Mouse (Mus musculus) MEL (cell line): Measurements from ENCODE around the gene Galnt18. TPM values are rescaled to one million over a fixed set of nuclear protein-coding genes. Genes with fewer than 3 reads are reported as not detected.

Experiments
- DNase-seq: peaks from one replicate; pipeline ENCODE4 v3.0.0; 2011; ENCODE audit warnings: low read depth, low spot score
- H3K27ac ChIP-seq: 2 replicates; pipeline ENCODE4 v1.5.1; 2012; ENCODE audit warnings: low read depth, mild to moderate bottlenecking, control low read depth, low read length, moderate library complexity; ENCODE audit not compliant: control insufficient read depth
- H3K27me3 ChIP-seq, 2 experiments: fragments of 150-350 bp in 1 of 2; sonication (generic) in 1 of 2; 2 replicates each; pipeline ENCODE4 v1.6.1; 2012; ENCODE audit warnings: low read length in 2 of 2, mild to moderate bottlenecking in 2 of 2, improper control_type of control experiment in 1 of 2, moderate library complexity in 1 of 2; ENCODE audit not compliant: insufficient read depth in 2 of 2, control insufficient read depth in 1 of 2
- H3K36me3 ChIP-seq, 2 experiments: 2 replicates each; pipeline ENCODE4 v1.6.1; 2012 to 2014; ENCODE audit warnings: low read length in 2 of 2, improper control_type of control experiment in 1 of 2, inconsistent platforms in 1 of 2, mild to moderate bottlenecking in 1 of 2; ENCODE audit not compliant: insufficient read depth in 2 of 2, control insufficient read depth in 1 of 2
- H3K4me1 ChIP-seq, 2 experiments: fragments of 150-350 bp in 1 of 2; sonication (generic) in 1 of 2; 2 replicates each; pipeline ENCODE4 v1.6.1; 2012; ENCODE audit warnings: low read length in 2 of 2, improper control_type of control experiment in 1 of 2, mild to moderate bottlenecking in 1 of 2; ENCODE audit not compliant: insufficient read depth in 2 of 2, control insufficient read depth in 1 of 2
- H3K4me3 ChIP-seq, 2 experiments: fragments of 150-350 bp in 1 of 2; sonication (generic) in 1 of 2; 2 replicates each; pipeline ENCODE4 v1.5.1; 2012; ENCODE audit warnings: low read depth in 2 of 2, low read length in 2 of 2, mild to moderate bottlenecking in 2 of 2, moderate library complexity in 2 of 2, control low read depth in 1 of 2, improper control_type of control experiment in 1 of 2; ENCODE audit not compliant: control insufficient read depth in 1 of 2, insufficient read depth in 1 of 2
- H3K79me2 ChIP-seq: 2 replicates; pipeline ENCODE4 v1.6.1; 2012; ENCODE audit warnings: mild to moderate bottlenecking, low read length, moderate library complexity; ENCODE audit not compliant: control insufficient read depth, poor library complexity, insufficient read depth
- H3K9ac ChIP-seq: 2 replicates; pipeline ENCODE4 v1.6.1; 2012; ENCODE audit warnings: low read depth, mild to moderate bottlenecking, control low read depth, low read length, moderate library complexity; ENCODE audit not compliant: control insufficient read depth, poor library complexity, severe bottlenecking
- H3K9me3 ChIP-seq: fragments of 150-350 bp; sonication (generic); replicated peaks from 2 replicates; pipeline ENCODE4 v1.6.1; 2012; ENCODE audit warnings: mild to moderate bottlenecking, low read length, improper control_type of control experiment, moderate library complexity; ENCODE audit not compliant: insufficient read depth
- CTCF ChIP-seq, 3 experiments: IDR thresholded peaks in 2 of 3; conservative IDR thresholded peaks in 1 of 3; 2 replicates each; pipeline ENCODE4 v1.5.1; 2011 to 2012; ENCODE audit warnings: low read length in 3 of 3, low read depth in 2 of 3, mild to moderate bottlenecking in 2 of 3, improper control_type of control experiment in 1 of 3, inconsistent platforms in 1 of 3, mixed read lengths in 1 of 3, moderate library complexity in 1 of 3; ENCODE audit not compliant: control insufficient read depth in 1 of 3, insufficient read depth in 1 of 3, poor library complexity in 1 of 3, severe bottlenecking in 1 of 3
- ELF1 ChIP-seq: IDR thresholded peaks from 2 replicates; pipeline ENCODE4 v1.6.1; 2014; ENCODE audit warnings: low read depth, mild to moderate bottlenecking, inconsistent platforms, low read length, improper control_type of control experiment, moderate library complexity
- EP300 ChIP-seq, 2 experiments: IDR thresholded peaks; 2 replicates each; pipeline ENCODE4 v1.6.1; 2011; ENCODE audit warnings: improper control_type of control experiment in 2 of 2, low read length in 2 of 2, low read depth in 1 of 2, mild to moderate bottlenecking in 1 of 2
- ETS1 ChIP-seq: IDR thresholded peaks from 2 replicates; pipeline ENCODE4 v1.6.1; 2012; ENCODE audit warnings: low read depth, mild to moderate bottlenecking, inconsistent platforms, low read length, improper control_type of control experiment, moderate library complexity
- GATA1 ChIP-seq: IDR thresholded peaks from 2 replicates; pipeline ENCODE4 v1.6.1; 2011; ENCODE audit warnings: low read depth, low read length, improper control_type of control experiment
- HCFC1 ChIP-seq: IDR thresholded peaks from 2 replicates; pipeline ENCODE4 v1.6.1; 2012; ENCODE audit warnings: low read depth, mild to moderate bottlenecking, inconsistent platforms, low read length, improper control_type of control experiment, moderate library complexity
- KAT2A ChIP-seq: conservative IDR thresholded peaks from 2 replicates; pipeline ENCODE4 v1.6.1; 2012; ENCODE audit warnings: low read depth, low read length, improper control_type of control experiment, inconsistent platforms
- MAZ ChIP-seq: IDR thresholded peaks from 2 replicates; pipeline ENCODE4 v1.6.1; 2012; ENCODE audit warnings: low read depth, mild to moderate bottlenecking, inconsistent platforms, low read length, improper control_type of control experiment
- MEF2A ChIP-seq: IDR thresholded peaks from 2 replicates; pipeline ENCODE4 v1.6.1; 2014; ENCODE audit warnings: low read depth, mild to moderate bottlenecking, inconsistent platforms, low read length, improper control_type of control experiment; ENCODE audit not compliant: poor library complexity, insufficient replicate concordance, severe bottlenecking; ENCODE audit errors: extremely low read depth
- MYB ChIP-seq: IDR thresholded peaks from 2 replicates; pipeline ENCODE4 v1.6.1; 2011; ENCODE audit warnings: mild to moderate bottlenecking, low read depth, low read length, improper control_type of control experiment
- MYC ChIP-seq: IDR thresholded peaks from 2 replicates; pipeline ENCODE4 v1.6.1; 2011; ENCODE audit warnings: low read depth, mild to moderate bottlenecking, low read length, improper control_type of control experiment, moderate library complexity
- NRF1 ChIP-seq: IDR thresholded peaks from 2 replicates; pipeline ENCODE4 v1.6.1; 2014; ENCODE audit warnings: low read depth, mild to moderate bottlenecking, inconsistent platforms, low read length, improper control_type of control experiment, moderate library complexity; ENCODE audit not compliant: poor library complexity, insufficient read depth, severe bottlenecking
- POLR2A ChIP-seq, 2 experiments: IDR thresholded peaks; 2 replicates each; pipeline ENCODE4 v1.6.1; 2011 to 2012; ENCODE audit warnings: low read length in 2 of 2, mild to moderate bottlenecking in 2 of 2, control low read depth in 1 of 2, improper control_type of control experiment in 1 of 2, low read depth in 1 of 2, moderate library complexity in 1 of 2; ENCODE audit not compliant: control insufficient read depth in 1 of 2, insufficient read depth in 1 of 2, poor library complexity in 1 of 2
- POLR2AphosphoS2 ChIP-seq: IDR thresholded peaks from 2 replicates; pipeline ENCODE4 v1.6.1; 2011; ENCODE audit warnings: low read length, improper control_type of control experiment
- POLR2AphosphoS5 ChIP-seq: IDR thresholded peaks from 2 replicates; pipeline ENCODE4 v1.6.1; 2012; ENCODE audit warnings: low read depth, borderline replicate concordance, mild to moderate bottlenecking, inconsistent platforms, low read length, moderate library complexity, mixed read lengths
- RAD21 ChIP-seq: IDR thresholded peaks from 2 replicates; pipeline ENCODE4 v1.6.1; 2011; ENCODE audit warnings: mild to moderate bottlenecking, low read depth, low read length, improper control_type of control experiment
- RCOR1 ChIP-seq: IDR thresholded peaks from 2 replicates; pipeline ENCODE4 v1.6.1; 2012; ENCODE audit warnings: low read depth, mild to moderate bottlenecking, inconsistent platforms, low read length, improper control_type of control experiment
- SMC3 ChIP-seq: IDR thresholded peaks from 2 replicates; pipeline ENCODE4 v1.6.1; 2011; ENCODE audit warnings: low read depth, low read length, improper control_type of control experiment
- UBTF ChIP-seq: IDR thresholded peaks from 2 replicates; pipeline ENCODE4 v1.6.1; 2012; ENCODE audit warnings: low read depth, mild to moderate bottlenecking, inconsistent platforms, low read length, improper control_type of control experiment, moderate library complexity, borderline replicate concordance; ENCODE audit not compliant: insufficient read depth
- USF1 ChIP-seq: IDR thresholded peaks from 2 replicates; pipeline ENCODE4 v1.6.1; 2014; ENCODE audit warnings: low read depth, mild to moderate bottlenecking, inconsistent platforms, low read length, improper control_type of control experiment, moderate library complexity
- ZC3H11A ChIP-seq: IDR thresholded peaks from 2 replicates; pipeline ENCODE4 v1.6.1; 2012; ENCODE audit warnings: low read depth, mild to moderate bottlenecking, inconsistent platforms, low read length, improper control_type of control experiment
- ZKSCAN1 ChIP-seq: IDR thresholded peaks from 2 replicates; pipeline ENCODE4 v1.6.1; 2012; ENCODE audit warnings: low read depth, mild to moderate bottlenecking, inconsistent platforms, low read length, improper control_type of control experiment, moderate library complexity
- ZMIZ1 ChIP-seq: IDR thresholded peaks from 2 replicates; pipeline ENCODE4 v1.6.1; 2012; ENCODE audit warnings: low read depth, mild to moderate bottlenecking, inconsistent platforms, low read length, improper control_type of control experiment, moderate library complexity
- ZNF384 ChIP-seq: IDR thresholded peaks from 2 replicates; pipeline ENCODE4 v1.6.1; 2012; ENCODE audit warnings: low read depth, mild to moderate bottlenecking, inconsistent platforms, low read length, improper control_type of control experiment
- polyA plus RNA-seq, 2 experiments: library from polyadenylated mRNA; stranded (reverse) in 1 of 2; unstranded in 1 of 2; fragments of >175 nt in 1 of 2; fragments of >200 nt in 1 of 2; gene quantifications; 2 replicates each; pipeline versions ENCODE4 v1.2.1 to v1.2.4; 2012; ENCODE audit warnings: low replicate concordance in 2 of 2, low read depth in 1 of 2; ENCODE audit not compliant: insufficient read length in 2 of 2, insufficient read depth in 1 of 2, missing spikeins in 1 of 2
- total RNA-seq: library from RNA; depleted of rRNA; stranded (reverse); fragments of 300-350 nt; gene quantifications from 2 replicates; pipeline ENCODE4 v1.2.3, GENCODE M21; 2012

Galnt18 gene
- total and polyA plus RNA-seq, 3 experiments = not detected

DNA sequence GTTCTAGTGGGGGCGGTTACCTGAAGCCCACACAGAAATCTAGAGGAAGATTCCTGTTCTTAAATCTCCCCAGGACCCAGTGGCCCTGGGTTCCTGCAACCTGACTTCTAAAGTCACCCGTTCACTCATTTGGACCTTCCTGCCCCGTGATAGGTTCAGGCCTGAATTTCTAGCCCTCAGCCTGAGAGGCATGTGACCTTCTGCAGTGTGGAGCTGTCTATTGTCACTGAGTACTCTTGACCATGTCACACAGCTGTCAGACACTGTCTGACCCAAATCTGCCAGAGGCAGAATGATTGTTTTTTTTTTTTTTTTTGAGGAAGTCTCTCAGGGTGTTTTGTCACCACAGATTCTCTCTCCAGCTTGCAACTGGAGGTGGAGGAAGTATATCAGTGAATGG lies 103.3 kb downstream of the Galnt18 start:
- H3K27ac ChIP-seq = no peak overlapping the region
- TF ChIP-seq POLR2AphosphoS5 = no peak
- TF ChIP-seq ELF1 = no peak
- TF ChIP-seq RAD21 = no peak
- TF ChIP-seq EP300 (IDR thresholded peaks at IDR 0.05; ENCODE audit: low read depth in 1 of 2, low read length in 2 of 2) = no peak
- no peak for TF ChIP-seq GATA1
- no peak for TF ChIP-seq HCFC1
- TF ChIP-seq ZC3H11A = no peak
- TF ChIP-seq MYC = no peak
- no peak for TF ChIP-seq USF1
- TF ChIP-seq UBTF = no peak
- no peak for TF ChIP-seq POLR2A (IDR thresholded peaks at IDR 0.05; ENCODE audit: control insufficient read depth in 1 of 2, insufficient read depth in 1 of 2, low read depth in 1 of 2, low read length in 2 of 2, poor library complexity in 1 of 2)
- TF ChIP-seq POLR2AphosphoS2 = no peak
- TF ChIP-seq MYB = no peak
- H3K27me3 ChIP-seq = no peaks in the 10 kb centered on the region
- no peak overlapping the region for H3K4me3 ChIP-seq
- H3K36me3 ChIP-seq = no peaks in the 10 kb centered on the region
- H3K9ac ChIP-seq = no peak overlapping the region
- DNase-seq = no peak
- H3K9me3 ChIP-seq = no peaks in the 10 kb centered on the region
- H3K79me2 ChIP-seq = no peaks in the 10 kb centered on the region
- no peaks in the 10 kb centered on the region for H3K4me1 ChIP-seq

- no peaks in the 10 kb centered on the region for H3K79me2 ChIP-seq
- no peak overlapping the region for H3K9ac ChIP-seq
- H3K4me3 ChIP-seq = no peak overlapping the region
- no peak for DNase-seq
- no peak overlapping the region for H3K27ac ChIP-seq
- H3K9me3 ChIP-seq = no peaks in the 10 kb centered on the region
- TF ChIP-seq CTCF (IDR thresholded peaks at IDR 0.05 in 2 of 3, conservative IDR thresholded peaks at IDR 0.05 in 1 of 3; ENCODE audit: control insufficient read depth in 1 of 3, insufficient read depth in 1 of 3, low read depth in 2 of 3, low read length in 3 of 3, poor library complexity in 1 of 3, severe bottlenecking in 1 of 3) = no peak
- TF ChIP-seq MAZ = no peak
- TF ChIP-seq RAD21 = no peak
- TF ChIP-seq RCOR1 = no peak
- no peak for TF ChIP-seq POLR2A (IDR thresholded peaks at IDR 0.05; ENCODE audit: control insufficient read depth in 1 of 2, insufficient read depth in 1 of 2, low read depth in 1 of 2, low read length in 2 of 2, poor library complexity in 1 of 2)
- no peak for TF ChIP-seq ZC3H11A
- no peak for TF ChIP-seq KAT2A
- no peak for TF ChIP-seq ZKSCAN1
- no peak for TF ChIP-seq NRF1
- no peak for TF ChIP-seq MEF2A
- no peak for TF ChIP-seq ELF1
- TF ChIP-seq HCFC1 = no peak
- TF ChIP-seq SMC3 = no peak
- TF ChIP-seq ETS1 = no peak
- TF ChIP-seq ZMIZ1 = no peak
- TF ChIP-seq ZNF384 = no peak
- TF ChIP-seq EP300 (IDR thresholded peaks at IDR 0.05; ENCODE audit: low read depth in 1 of 2, low read length in 2 of 2) = no peak
- no peak for TF ChIP-seq POLR2AphosphoS2
- no peaks in the 10 kb centered on the region for H3K27me3 ChIP-seq
- H3K4me1 ChIP-seq = no peaks in the 10 kb centered on the region
- no peaks in the 10 kb centered on the region for H3K36me3 ChIP-seq
Measured at GRCm38 (mm10) chr7:111672467-111672866, 107.3 kb downstream of the Galnt18 start.
